Mouse (Mus musculus) neural tube, embryonic 15.5 days (tissue): ENCODE measurements around the gene Rpl34. TPM values are rescaled to one million over a fixed set of nuclear protein-coding genes. Genes with fewer than 3 reads are reported as not detected.

ENCODE experiments used
- ATAC-seq: fragments of 200-750 bp; cut with Nextera tagmentation; 2 replicates; pipeline ENCODE4 v1.8.0; 2017; ENCODE audit warnings: mild to moderate bottlenecking, moderate TSS enrichment, moderate library complexity; ENCODE audit not compliant: low FRiP score
- H3K27ac ChIP-seq: fragments of 300-500 bp; sonication (generic); replicated peaks from 2 replicates; pipeline ENCODE4 v1.5.1; 2015; ENCODE audit warnings: mild to moderate bottlenecking, inconsistent platforms
- H3K27me3 ChIP-seq: fragments of 300-500 bp; sonication (generic); replicated peaks from 2 replicates; pipeline ENCODE4 v1.6.1; 2015; ENCODE audit warnings: inconsistent platforms
- H3K36me3 ChIP-seq: fragments of 300-500 bp; sonication (generic); 2 replicates; pipeline ENCODE4 v1.6.1; 2015; ENCODE audit warnings: inconsistent platforms
- H3K4me1 ChIP-seq: fragments of 300-500 bp; sonication (generic); 2 replicates; pipeline ENCODE4 v1.6.1; 2015; ENCODE audit warnings: inconsistent platforms
- H3K4me2 ChIP-seq: fragments of 300-500 bp; sonication (generic); 2 replicates; pipeline ENCODE4 v1.6.1; 2015; ENCODE audit warnings: inconsistent platforms, mild to moderate bottlenecking, moderate library complexity
- H3K4me3 ChIP-seq: fragments of 300-500 bp; sonication (generic); replicated peaks from 2 replicates; pipeline ENCODE4 v1.5.1; 2015; ENCODE audit warnings: mild to moderate bottlenecking, inconsistent platforms
- H3K9ac ChIP-seq: fragments of 300-500 bp; sonication (generic); replicated peaks from 2 replicates; pipeline ENCODE4 v1.6.1; 2015; ENCODE audit warnings: mild to moderate bottlenecking, inconsistent platforms
- H3K9me3 ChIP-seq: fragments of 300-500 bp; sonication (generic); replicated peaks from 2 replicates; pipeline ENCODE4 v1.6.1; 2016; ENCODE audit warnings: inconsistent platforms
- WGBS: fragments of 180-500 bp; shearing (Covaris S2); methylation state at CpG from one replicate; pipeline ENCODE4 v1.1.7; 2015; ENCODE audit warnings: mixed read lengths; 5-methylcytosine and 5-hydroxymethylcytosine counted together
- polyA plus RNA-seq: library from polyadenylated mRNA; unstranded; fragments of >200 nt; fragmentation: Nextera tagmentation; extraction: Ambion mirVana; gene quantifications from 2 replicates; pipeline ENCODE4 v1.2.1, GENCODE M21; 2015

The Rpl34 gene
- polyA plus RNA-seq, 1 experiment from 2014 or later, result 541 TPM

DNA sequence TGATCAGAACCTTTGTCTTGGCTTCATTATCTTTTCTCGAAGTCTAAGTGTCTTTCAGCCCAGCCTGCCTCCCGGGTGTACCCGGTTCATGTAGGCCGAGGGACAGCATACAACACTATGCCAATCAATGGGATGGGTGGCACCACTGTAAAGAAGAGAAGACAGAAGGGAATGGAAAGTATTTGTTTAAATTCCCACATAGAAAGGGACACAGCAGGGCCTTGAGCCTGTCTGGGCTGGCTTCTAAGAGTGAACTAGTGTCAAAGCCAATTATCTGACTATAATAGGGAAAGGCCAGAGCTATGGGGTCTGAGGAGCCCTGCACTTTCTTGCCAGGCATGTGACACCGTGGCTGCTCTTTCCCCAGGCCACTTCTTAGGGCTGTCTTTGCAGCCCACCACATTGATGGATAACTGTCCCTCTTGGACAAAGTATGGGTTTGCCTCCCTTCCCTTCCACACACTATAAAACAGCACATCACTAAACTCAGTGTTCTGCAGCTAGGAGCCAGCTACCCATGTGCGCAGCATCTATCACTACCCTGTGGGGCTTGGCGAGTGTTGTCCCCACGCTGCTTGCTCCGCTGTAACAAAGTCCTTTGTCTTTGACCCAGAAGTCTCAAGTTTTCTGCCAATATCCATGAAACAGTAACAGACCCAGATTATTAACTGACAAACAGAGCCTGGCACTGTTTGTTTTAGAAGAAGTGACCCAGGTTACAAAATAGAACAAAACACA, 45.8 kb downstream of the Rpl34 start:
- H3K4me3 ChIP-seq, result no peak overlapping the region
- H3K9me3 ChIP-seq, result no peaks in the 10 kb centered on the region
- no peaks in the 10 kb centered on the region for H3K36me3 ChIP-seq
- no peaks in the 10 kb centered on the region for H3K4me1 ChIP-seq
- H3K9ac ChIP-seq, result no peak overlapping the region
- no peaks in the 10 kb centered on the region for H3K27me3 ChIP-seq
- H3K27ac ChIP-seq, result no peak overlapping the region
- WGBS, result 78% methylated on average over 9 of the region's 9 CpGs
- no peak overlapping the region for H3K4me2 ChIP-seq
- ATAC-seq, result no peak

GRCm38 (mm10) chr3:130683836-130684235, 46.4 kb downstream of the Rpl34 start:
- Histone ChIP-seq H3K9ac (no peak overlapping the region), H3K27ac (no peak overlapping the region), H3K4me2 (no peak overlapping the region), H3K36me3 (no peaks in the 10 kb centered on the region), H3K4me3 (no peak overlapping the region), H3K27me3 (no peaks in the 10 kb centered on the region), H3K4me1 (no peaks in the 10 kb centered on the region), H3K9me3 (no peaks in the 10 kb centered on the region)
- 84% methylated on average over 8 of the region's 8 CpGs for WGBS
- ATAC-seq, result no peak

DNA sequence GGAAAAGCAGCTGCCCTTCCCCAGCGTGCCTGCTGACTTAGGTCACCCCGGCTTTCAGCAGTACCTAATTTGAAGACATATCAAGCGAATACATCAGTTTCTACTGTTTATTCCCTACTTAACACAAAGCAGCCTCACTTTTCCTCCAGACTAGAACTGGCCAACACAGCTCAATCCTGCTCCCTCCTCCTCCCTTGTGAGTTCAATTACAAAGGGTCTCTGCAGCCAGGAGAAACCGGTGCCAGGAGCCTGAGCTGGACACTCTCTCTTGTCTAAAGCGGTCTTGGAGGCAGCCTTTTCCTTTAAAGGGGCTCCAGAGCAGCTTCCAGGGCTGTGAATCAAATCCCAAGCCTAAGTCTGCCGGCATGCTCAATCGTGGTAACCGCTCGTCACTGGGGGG, 48.0 kb downstream of the Rpl34 start:
- Histone ChIP-seq H3K9me3 (no peaks in the 10 kb centered on the region), H3K27ac (no peak overlapping the region), H3K36me3 (no peaks in the 10 kb centered on the region), H3K27me3 (no peaks in the 10 kb centered on the region), H3K4me3 (no peak overlapping the region), H3K4me2 (no peak overlapping the region), H3K4me1 (no peaks in the 10 kb centered on the region), H3K9ac (no peak overlapping the region)
- ATAC-seq, result no peak
- WGBS, result 86% methylated on average over 9 of the region's 9 CpGs

DNA sequence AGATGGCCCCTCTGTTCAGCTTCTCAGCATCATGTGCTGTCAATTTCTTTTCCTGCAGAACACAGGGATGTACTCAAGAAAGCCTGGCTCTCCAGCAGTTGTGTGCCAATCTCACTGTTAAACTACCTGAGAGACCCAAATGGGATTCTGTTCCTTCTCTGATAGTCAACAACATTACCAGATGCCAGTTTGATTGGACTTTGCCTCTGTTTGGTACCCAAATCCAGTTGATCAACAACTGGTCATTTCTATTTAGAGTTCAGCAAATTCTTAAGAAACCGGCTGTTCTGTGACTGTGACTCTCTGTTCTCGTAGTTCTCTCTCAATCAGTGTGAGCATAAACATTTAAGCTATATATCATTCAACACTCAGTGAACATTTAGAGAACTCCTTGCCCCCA, 49.0 kb downstream of the Rpl34 start:
- Histone ChIP-seq H3K9me3 (no peaks in the 10 kb centered on the region), H3K4me2 (no peak overlapping the region), H3K4me3 (no peak overlapping the region), H3K9ac (no peak overlapping the region), H3K27me3 (no peaks in the 10 kb centered on the region), H3K4me1 (no peaks in the 10 kb centered on the region), H3K36me3 (no peaks in the 10 kb centered on the region), H3K27ac (no peak overlapping the region)
- no peak for ATAC-seq
- 88% methylated on average over 2 of the region's 2 CpGs for WGBS

GRCm38 (mm10) chr3:130677671-130678460, 52.3 kb downstream of the Rpl34 start:
- no peaks in the 10 kb centered on the region for H3K9me3 ChIP-seq
- no peaks in the 10 kb centered on the region for H3K27me3 ChIP-seq
- H3K4me3 ChIP-seq, result no peak overlapping the region
- 95% methylated on average over 19 of the region's 19 CpGs for WGBS
- no peak overlapping the region for H3K27ac ChIP-seq
- no peaks in the 10 kb centered on the region for H3K36me3 ChIP-seq
- ATAC-seq, result no peak
- no peak overlapping the region for H3K4me2 ChIP-seq
- no peaks in the 10 kb centered on the region for H3K4me1 ChIP-seq
- no peak overlapping the region for H3K9ac ChIP-seq

Other genes with a start within 250 kb of the Rpl34 start
- gene Etnppl, start 113.0 kb downstream of the Rpl34 start, polyA plus RNA-seq, result 0.11 and 0.15 TPM in 2 replicates
- 205 and 226 TPM in 2 replicates for gene Ostc, start 21.0 kb downstream of the Rpl34 start, polyA plus RNA-seq